8 mouse cellular contexts compared by ENCODE assay signal in genomic region chr7:68579666-68580065, GRCm38 (mm10).
A peak's percentile ranks its signal among the peaks of the same experiment; 100 is the strongest.
DNase-seq lines count a peak whose midpoint lies in the region; ATAC-seq lines count a peak whose summit lies in the region.

No protein-coding gene starts in this region.

- DNase-seq in NIH3T3 (ENCODE audit: low read depth): peak; percentile 88
- DNase-seq in cerebellum, postnatal 10 days: peak; percentile 92 to 95
- peak; percentile 78 to 86 for DNase-seq in frontal cortex, postnatal 25 days (ENCODE audit: low spot score in 2 of 2)
- DNase-seq in hindbrain, embryonic 14.5 days (ENCODE audit: low spot score): peak; percentile 97
- peak; percentile 80 to 96 for DNase-seq in layer of hippocampus, postnatal 25 days (ENCODE audit: extremely low spot score in 1 of 2, low spot score in 1 of 2)
- peak; percentile 92 for DNase-seq in lung, postnatal 14 days
- peak; percentile 96 for DNase-seq in retina, embryonic 14.5 days (ENCODE audit: low spot score)
- DNase-seq in thymus, postnatal 36 days: peak; percentile 45 to 62

- no peak overlapping the region for H3K27ac ChIP-seq in hindbrain, embryonic 14.5 days

- H3K4me1 ChIP-seq in hindbrain, embryonic 14.5 days (replicated peaks; ENCODE audit: control insufficient read depth, insufficient read depth, low read length): 0 out of 2 replicates have a peak, but pooled peaks cover 3% of the 10 kb centered on the region

- 0 out of 2 replicates have a peak, but pooled peaks cover 4% of the 10 kb centered on the region for H3K27me3 ChIP-seq in hindbrain, embryonic 14.5 days (ENCODE audit: control insufficient read depth, insufficient read depth, low read length)

- H3K36me3 ChIP-seq in hindbrain, embryonic 14.5 days (replicated peaks; ENCODE audit: control insufficient read depth, insufficient read depth): no peaks in the 10 kb centered on the region

- H3K4me2 ChIP-seq in hindbrain, embryonic 14.5 days (replicated peaks): peak overlapping the region; percentile 47

- 16% methylated on average over 10 of the region's 10 CpGs for WGBS in hindbrain, embryonic 14.5 days

- no peak overlapping the region for H3K9ac ChIP-seq in hindbrain, embryonic 14.5 days

- no peak for ATAC-seq in hindbrain, embryonic 14.5 days (ENCODE audit: low FRiP score)

- H3K9me3 ChIP-seq in hindbrain, embryonic 14.5 days (ENCODE audit: control insufficient read depth, low read length): no peaks in the 10 kb centered on the region

- no peak overlapping the region; the same call in 1 of the 2 replicates for H3K4me3 ChIP-seq in hindbrain, embryonic 14.5 days (replicated peaks; ENCODE audit: low read length)
